Mouse (Mus musculus) urinary bladder, postnatal 36 days (tissue): ENCODE measurements at regions not wholly inside any gene's neighbourhood (a gene's known extent, or its start where the extent isn't known, plus 50 kb on each side); places are given as distances from the start of the nearest gene placed in this dataset.

Experiments used
- DNase-seq, 2 experiments: peaks; one replicate each; pipeline ENCODE4 v3.0.0; 2022; ENCODE audit warnings: low spot score in 2 of 2, mixed read lengths in 1 of 2

GRCm38 (mm10) chr17:83089856-83090692 is 125.0 kb upstream of the Pkdcc start:
- DNase-seq = peak in 1 of 2 experiments; percentile 23

- DNase-seq = no peak
Measured at GRCm38 (mm10) chr17:83093862-83094261, 121.2 kb upstream of the Pkdcc start.

GRCm38 (mm10) chr17:83096451-83096850 is 118.6 kb upstream of the Pkdcc start:
- no peak for DNase-seq

GRCm38 (mm10) chr17:83097998-83098397 is 117.1 kb upstream of the Pkdcc start:
- no peak for DNase-seq

GRCm38 (mm10) chr17:83098679-83099413 is 116.2 kb upstream of the Pkdcc start:
- DNase-seq = no peak

DNA sequence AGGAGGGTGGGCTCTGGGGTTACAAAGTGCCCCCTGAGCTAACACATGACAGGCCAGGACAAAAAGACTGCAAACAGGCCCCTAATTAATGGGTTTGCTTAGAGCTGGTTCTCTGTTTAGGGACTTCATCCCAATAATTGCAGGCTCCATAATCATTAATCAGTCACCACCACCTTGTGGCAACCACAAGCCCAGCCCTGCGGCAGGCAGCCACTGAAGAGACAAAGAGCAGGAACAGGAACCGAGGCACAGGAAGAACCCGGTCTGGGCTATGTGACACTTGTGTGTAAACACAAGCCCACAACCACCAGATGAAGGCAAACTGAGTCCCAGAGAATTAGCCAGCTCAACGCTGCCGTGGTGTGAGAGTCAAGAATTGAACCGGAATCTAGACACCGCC is 114.1 kb upstream of the Pkdcc start:
- DNase-seq = no peak

DNA sequence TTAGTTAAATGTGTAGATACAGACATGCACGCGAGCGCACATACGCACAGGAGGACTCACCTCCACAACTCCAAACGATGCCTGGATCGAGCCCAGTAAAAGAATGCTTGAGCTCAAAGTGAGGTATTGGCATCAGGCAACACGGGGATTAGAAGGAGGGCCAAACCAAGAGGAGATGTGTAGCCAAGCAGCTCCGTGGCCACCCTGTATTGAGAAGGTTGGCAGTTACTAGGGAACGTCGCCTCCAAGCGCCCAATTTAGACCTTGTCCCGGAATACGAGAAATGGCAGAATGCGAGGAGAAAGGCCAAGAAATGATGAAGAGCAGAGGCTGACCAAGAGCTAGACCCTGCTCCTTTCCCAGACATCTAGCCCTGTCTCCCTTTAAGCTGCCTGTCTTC is 113.3 kb upstream of the Pkdcc start:
- no peak for DNase-seq

GRCm38 (mm10) chr17:83102675-83103412 is 112.2 kb upstream of the Pkdcc start:
- DNase-seq = no peak

DNA sequence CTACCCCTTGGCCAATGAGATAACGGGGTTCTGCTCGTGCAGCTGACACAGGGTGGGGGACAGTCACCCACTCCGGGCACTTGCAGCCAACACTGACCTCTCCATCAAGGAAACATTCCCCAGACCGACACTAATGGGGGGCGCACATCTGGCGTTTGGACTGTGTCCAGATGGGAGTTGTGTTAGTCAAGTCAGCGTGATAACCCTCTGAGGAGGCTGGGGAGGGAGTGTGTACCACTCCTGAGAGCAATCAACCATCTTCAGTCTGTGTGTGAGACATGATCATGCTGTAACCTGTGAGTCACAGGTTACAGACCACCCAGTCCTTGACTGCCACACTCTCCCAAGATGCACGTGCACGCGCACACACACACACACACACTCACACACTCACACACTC is 106.9 kb upstream of the Pkdcc start:
- no peak for DNase-seq

GRCm38 (mm10) chr17:83109792-83110440 is 105.2 kb upstream of the Pkdcc start:
- peak in 1 of 2 experiments; percentile 33 for DNase-seq

DNA sequence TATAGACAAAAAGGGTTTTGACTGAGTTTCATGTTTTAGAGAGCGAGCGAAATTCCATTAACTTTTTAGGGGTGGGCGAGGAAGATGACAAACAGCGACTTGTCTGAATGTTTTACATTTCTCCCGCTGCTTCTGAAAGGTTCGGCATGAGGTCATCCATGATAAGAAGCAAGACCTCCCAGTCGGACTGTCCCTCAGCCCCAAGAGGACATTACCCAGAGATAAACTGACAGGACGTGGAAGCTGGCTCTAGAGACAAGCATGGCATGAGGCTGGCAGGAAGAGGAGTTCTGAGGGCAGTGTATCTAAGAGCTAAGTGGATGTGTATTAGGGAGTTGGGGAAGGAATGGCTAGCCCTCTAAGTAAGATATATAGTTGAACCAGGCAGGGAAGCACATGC is 104.5 kb upstream of the Pkdcc start:
- DNase-seq = no peak

DNA sequence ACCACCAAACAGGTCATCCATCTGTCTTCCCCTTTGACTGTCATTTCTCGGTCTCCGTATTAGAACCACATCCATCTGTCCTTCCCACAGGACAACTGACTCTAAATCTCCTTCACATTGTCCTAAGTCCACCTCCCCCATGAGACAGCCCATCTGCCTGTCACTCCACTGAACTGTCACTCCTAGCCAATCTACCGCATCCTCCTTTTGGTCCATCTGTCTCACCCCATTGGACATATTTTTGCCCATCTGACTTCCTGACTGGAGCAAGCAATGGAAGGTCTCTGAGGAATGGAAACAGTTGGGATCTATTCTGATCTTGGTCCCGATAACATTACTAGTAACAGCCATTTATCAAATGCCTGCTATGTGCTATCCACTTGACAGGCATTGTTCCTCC is 99.9 kb upstream of the Pkdcc start:
- no peak for DNase-seq

- DNase-seq = no peak
Measured at GRCm38 (mm10) chr17:83115832-83116480, 99.1 kb upstream of the Pkdcc start.

DNA sequence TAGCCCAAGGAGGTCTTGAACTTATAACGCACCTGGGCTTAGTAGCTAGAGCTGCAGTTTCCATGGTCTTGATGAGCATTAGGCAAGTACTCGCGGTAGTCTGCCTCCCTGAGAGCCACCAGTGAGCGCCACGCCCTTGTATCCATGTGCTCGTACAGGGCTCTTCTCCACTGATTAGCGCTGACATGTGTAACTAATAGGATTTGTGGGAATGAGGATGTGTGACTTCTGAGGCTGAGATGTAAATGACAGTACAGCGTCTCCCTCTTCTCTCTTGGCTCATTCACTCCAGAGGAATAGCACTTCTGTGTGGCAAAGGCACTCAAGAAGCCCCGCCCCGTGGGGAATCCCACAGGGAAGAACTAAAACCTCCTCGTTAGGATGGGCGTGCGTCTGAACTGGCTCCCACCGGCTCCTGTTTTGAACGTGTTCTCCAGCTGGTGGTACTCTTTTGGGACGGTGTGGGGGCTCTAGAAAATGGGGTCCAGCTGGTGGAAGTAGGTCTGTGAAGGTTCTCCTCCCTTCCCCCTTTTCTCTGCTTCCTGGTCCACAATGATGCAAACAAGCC is 94.3 kb upstream of the Pkdcc start:
- no peak for DNase-seq

DNA sequence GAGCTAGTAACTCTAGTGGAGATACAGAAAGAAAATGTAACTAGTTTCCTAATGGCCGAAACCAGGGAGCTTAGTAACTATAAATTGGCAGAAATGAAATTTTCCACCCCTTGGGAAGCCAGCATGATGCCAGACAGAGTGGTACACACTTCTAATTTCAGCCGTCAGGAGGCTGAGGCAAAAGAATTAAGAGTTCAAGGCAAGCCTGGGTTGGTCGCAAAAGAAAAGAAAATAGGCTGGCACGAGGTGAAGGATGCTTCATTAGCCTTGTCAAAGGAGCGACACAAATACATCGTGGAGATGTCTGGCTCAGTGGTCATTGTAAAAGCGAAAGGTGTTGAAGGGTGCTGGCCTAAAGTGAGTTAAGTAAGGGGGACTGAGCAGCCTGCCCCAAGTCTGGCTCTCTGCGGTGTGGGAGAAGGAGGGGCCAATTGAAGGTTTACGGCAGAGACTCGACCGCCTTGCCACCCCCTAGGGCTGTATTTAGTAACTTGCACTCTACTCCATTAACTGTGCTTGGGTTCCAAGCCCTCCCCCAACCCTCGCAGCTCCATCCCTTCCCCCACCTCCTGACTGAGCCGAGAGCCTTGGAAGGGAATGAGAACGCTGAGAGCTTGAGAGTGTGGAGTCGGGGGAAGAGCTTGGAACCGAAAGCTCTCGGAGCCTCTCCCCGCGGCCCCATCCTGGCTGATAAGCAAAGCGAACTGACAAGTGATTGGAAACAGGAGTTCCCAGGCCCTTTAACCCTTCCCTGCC is 92.4 kb upstream of the Pkdcc start:
- peak; percentile 32 to 36 for DNase-seq

- no peak for DNase-seq
Measured at GRCm38 (mm10) chr17:83125057-83125456, 90.0 kb upstream of the Pkdcc start.

DNA sequence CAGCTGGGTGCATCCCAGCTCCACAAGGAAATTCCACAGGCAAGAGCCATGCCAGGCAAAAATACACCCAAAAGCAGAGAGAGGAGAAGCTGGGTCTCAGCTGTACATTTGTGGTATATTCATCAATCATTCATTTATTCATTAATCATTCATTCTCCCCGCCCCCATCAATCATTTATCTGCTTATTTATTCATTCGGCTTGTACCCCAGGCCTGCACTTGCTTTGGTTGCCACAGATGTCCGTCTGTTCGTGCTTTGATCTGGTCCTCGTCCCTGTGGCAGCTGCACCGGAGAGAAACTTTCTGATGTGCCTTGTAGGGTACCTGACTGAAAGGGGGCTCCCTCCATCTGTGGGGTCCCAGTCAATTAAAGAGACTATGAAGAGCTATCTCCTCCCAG is 87.2 kb upstream of the Pkdcc start:
- DNase-seq = no peak

DNA sequence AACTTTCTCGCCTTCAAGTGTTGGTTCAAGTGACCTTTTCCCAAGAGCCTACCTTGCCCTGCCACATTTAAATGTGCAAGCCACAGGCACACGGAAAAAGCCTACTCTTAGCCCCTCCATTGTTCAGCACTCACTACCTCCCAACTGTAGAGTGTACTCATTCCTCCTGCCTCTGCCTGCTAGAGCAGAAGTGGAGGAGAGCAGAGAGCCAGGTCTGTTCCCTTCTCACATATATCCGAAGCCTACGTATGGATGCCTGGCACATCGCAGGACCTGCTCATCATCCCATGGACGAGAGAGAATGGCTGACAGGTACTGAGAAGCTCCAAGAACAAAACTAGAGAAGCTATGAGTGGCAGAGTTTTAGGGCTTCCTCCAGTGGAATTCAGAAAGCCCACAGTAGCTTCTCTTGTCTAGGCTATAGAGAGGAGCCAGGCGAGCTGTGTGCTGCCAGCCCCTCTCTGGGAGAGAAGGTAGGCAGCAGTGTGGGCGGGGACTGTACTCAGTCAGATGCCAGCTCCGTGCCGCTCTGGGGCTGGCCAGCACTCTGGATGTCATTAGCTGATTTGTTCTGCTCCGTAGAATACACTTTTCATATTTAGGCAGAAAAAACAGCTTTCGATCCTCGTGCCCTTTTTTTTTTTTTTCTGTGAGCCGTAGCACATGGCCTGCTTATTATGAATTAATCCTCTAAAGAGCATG is 86.1 kb upstream of the Pkdcc start:
- DNase-seq = no peak

DNA sequence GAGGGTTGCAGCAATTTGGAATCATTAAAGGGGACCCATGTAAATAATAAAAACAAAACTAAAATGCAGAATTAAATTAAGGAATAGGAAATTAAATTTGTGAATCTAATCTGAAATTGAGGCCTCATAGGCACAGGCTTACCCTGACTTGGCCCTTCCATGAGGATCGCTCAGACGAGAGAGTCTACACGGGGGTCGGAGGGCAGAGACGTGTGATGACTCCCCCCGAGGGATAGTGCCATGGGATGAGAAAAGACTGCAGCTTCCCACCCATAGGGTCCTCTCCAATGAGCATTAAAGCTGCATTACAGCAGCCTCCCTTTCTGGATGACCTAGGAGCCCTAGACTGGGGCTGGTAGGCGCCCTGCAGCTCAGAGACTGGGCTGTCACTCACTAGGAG is 85.4 kb upstream of the Pkdcc start:
- DNase-seq = no peak

DNA sequence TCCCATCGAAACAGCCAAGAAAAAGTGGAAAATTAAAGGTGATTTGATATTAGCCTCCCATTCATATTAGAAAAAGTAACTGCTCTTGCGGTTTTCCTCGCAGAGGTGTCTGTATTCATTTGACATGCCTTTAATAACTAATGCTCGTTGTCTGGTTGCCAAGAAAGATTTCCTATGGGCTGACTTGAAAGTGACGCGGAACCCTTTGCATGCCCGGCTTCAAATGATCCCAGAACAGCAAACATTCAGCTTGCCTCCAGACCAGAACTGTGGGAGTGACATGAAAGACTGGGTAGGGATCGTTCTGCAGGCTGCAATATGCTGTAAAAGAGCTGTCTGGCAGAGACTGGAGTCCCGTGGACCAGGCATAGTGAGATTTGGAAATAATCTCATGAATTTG is 81.9 kb upstream of the Pkdcc start:
- no peak for DNase-seq
